Mouse (Mus musculus) thymus, postnatal 0 days (tissue): ENCODE data around the gene Dclk1. TPM values are rescaled to one million over a fixed set of nuclear protein-coding genes. Genes with fewer than 3 reads are reported as not detected.

ENCODE experiments used
- DNase-seq: peaks from one replicate; pipeline ENCODE4 v3.0.0-alpha.2; 2015; ENCODE audit warnings: low spot score
- polyA plus RNA-seq: library from polyadenylated mRNA; unstranded; fragments of >200 nt; fragmentation: Nextera tagmentation; extraction: Ambion mirVana; gene quantifications from 2 replicates; pipeline ENCODE4 v1.2.1, GENCODE M21; 2015

The Dclk1 gene
- polyA plus RNA-seq, 1 experiment from 2014 or later, result 2.6 TPM

- no peak for DNase-seq
Measured at GRCm38 (mm10) chr3:55333511-55333910, 91.3 kb downstream of the Dclk1 start.

- no peak for DNase-seq
Measured at GRCm38 (mm10) chr3:55336895-55337294, 94.7 kb downstream of the Dclk1 start.

- no peak for DNase-seq
Measured at GRCm38 (mm10) chr3:55337671-55338070, 95.5 kb downstream of the Dclk1 start.

GRCm38 (mm10) chr3:55342445-55342844 lies 100.3 kb downstream of the Dclk1 start:
- no peak for DNase-seq

- DNase-seq, result no peak
Measured at GRCm38 (mm10) chr3:55347371-55348025, 105.3 kb downstream of the Dclk1 start.

GRCm38 (mm10) chr3:55348026-55348390 lies 105.8 kb downstream of the Dclk1 start:
- DNase-seq, result no peak

GRCm38 (mm10) chr3:55350194-55350593 lies 108.0 kb downstream of the Dclk1 start:
- DNase-seq, result no peak

- no peak for DNase-seq
Measured at GRCm38 (mm10) chr3:55351281-55352052, 109.3 kb downstream of the Dclk1 start.

- no peak for DNase-seq
Measured at GRCm38 (mm10) chr3:55352529-55352928, 110.4 kb downstream of the Dclk1 start.

- no peak for DNase-seq
Measured at GRCm38 (mm10) chr3:55353169-55353568, 111.0 kb downstream of the Dclk1 start.

- DNase-seq, result no peak
Measured at GRCm38 (mm10) chr3:55353909-55354511, 111.8 kb downstream of the Dclk1 start.

GRCm38 (mm10) chr3:55354765-55355164 lies 112.6 kb downstream of the Dclk1 start:
- DNase-seq, result peak; percentile 15

GRCm38 (mm10) chr3:55358486-55358885 lies 116.3 kb downstream of the Dclk1 start:
- DNase-seq, result no peak

GRCm38 (mm10) chr3:55360836-55361235 lies 118.7 kb downstream of the Dclk1 start:
- DNase-seq, result no peak

GRCm38 (mm10) chr3:55367166-55367565 lies 125.0 kb downstream of the Dclk1 start:
- DNase-seq, result no peak

- DNase-seq, result no peak
Measured at GRCm38 (mm10) chr3:55369156-55369555, 127.0 kb downstream of the Dclk1 start.

- DNase-seq, result peak; percentile 24
Measured at GRCm38 (mm10) chr3:55373689-55374088, 131.5 kb downstream of the Dclk1 start.

GRCm38 (mm10) chr3:55378591-55378990 lies 136.4 kb downstream of the Dclk1 start:
- DNase-seq, result no peak

GRCm38 (mm10) chr3:55380471-55380870 lies 138.3 kb downstream of the Dclk1 start:
- DNase-seq, result no peak

GRCm38 (mm10) chr3:55392605-55393004 lies 150.4 kb downstream of the Dclk1 start:
- no peak for DNase-seq

GRCm38 (mm10) chr3:55393549-55393948 lies 151.4 kb downstream of the Dclk1 start:
- no peak for DNase-seq

GRCm38 (mm10) chr3:55396792-55397191 lies 154.6 kb downstream of the Dclk1 start:
- DNase-seq, result no peak
